In the genomic region with DNA sequence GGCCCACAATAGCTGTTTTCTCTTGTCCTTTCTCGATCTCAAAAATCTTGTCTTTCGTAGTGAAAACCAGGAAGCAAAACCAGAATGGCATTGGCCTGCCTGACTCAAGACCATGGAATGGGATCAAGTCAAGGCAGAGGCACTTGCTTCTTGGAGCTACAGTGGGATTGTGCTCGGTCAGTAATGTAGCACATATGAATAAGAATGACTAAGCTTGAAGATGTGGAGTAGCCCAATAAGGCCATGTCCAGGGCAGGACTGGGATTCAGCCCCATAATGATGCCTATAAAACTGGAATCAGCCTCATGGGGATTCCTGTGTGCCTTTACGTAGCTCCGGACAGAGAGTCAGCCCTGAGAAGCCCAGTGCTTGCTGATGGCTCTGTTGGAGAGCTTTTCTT, we compare ENCODE assay signal across 27 mouse cellular contexts.
"Had no signal": no experiment of that assay in that cellular context is flagged by ENCODE, and none has a peak within 500 bp of the region (broad histone marks: within the 10 kb centered on the region; RNA-seq: fewer than 3 reads in every experiment).

No protein-coding gene starts in this region.

- H3K27ac ChIP-seq: heart, embryonic 10.5 days; hindbrain, embryonic 13.5 days; hindbrain, embryonic 15.5 days; hindbrain, postnatal 0 days; kidney, embryonic 15.5 days; kidney, postnatal 0 days; left cerebral cortex, adult 2 months; limb, embryonic 10.5 days; limb, embryonic 12.5 days; liver, embryonic 13.5 days; liver, embryonic 15.5 days had no signal

- H3K36me3 ChIP-seq: heart, embryonic 12.5 days; kidney, embryonic 15.5 days; liver, embryonic 13.5 days; liver, embryonic 15.5 days had no signal

- DNase-seq: gastrocnemius, postnatal 14 days; gastrocnemius, postnatal 36 days; heart, adult 18-20 months; heart, postnatal 14 days; heart, postnatal 36 days; kidney, adult 11 months; kidney, adult 2 months; kidney, adult 9 months; kidney, postnatal 14 days; kidney, postnatal 36 days; layer of hippocampus, adult 9-11 months; layer of hippocampus, postnatal 36 days; liver; liver, embryonic 13.5 days had no signal

- H3K9me3 ChIP-seq: heart, embryonic 10.5 days; hindbrain, embryonic 13.5 days; hindbrain, embryonic 15.5 days; kidney, embryonic 15.5 days; limb, embryonic 10.5 days; limb, embryonic 12.5 days; liver, embryonic 13.5 days; liver, embryonic 15.5 days had no signal

- H3K4me3 ChIP-seq: heart, embryonic 10.5 days; heart, embryonic 12.5 days; hindbrain, embryonic 13.5 days; hindbrain, embryonic 15.5 days; kidney, embryonic 15.5 days; left cerebral cortex, adult 2 months; limb, embryonic 10.5 days; limb, embryonic 12.5 days; liver, embryonic 13.5 days; liver, embryonic 15.5 days had no signal

- H3K4me2 ChIP-seq: heart, embryonic 12.5 days; hindbrain, embryonic 13.5 days; hindbrain, embryonic 15.5 days; kidney, embryonic 15.5 days; limb, embryonic 12.5 days; liver, embryonic 11.5 days; liver, embryonic 13.5 days; liver, embryonic 15.5 days had no signal

- H3K4me1 ChIP-seq: heart, embryonic 12.5 days; hindbrain, embryonic 13.5 days; hindbrain, embryonic 15.5 days; kidney, embryonic 15.5 days; limb, embryonic 10.5 days; limb, embryonic 12.5 days; liver, embryonic 13.5 days; liver, embryonic 15.5 days had no signal

- H3K9ac ChIP-seq: heart, embryonic 12.5 days; hindbrain, embryonic 13.5 days; hindbrain, embryonic 15.5 days; kidney, embryonic 15.5 days; limb, embryonic 12.5 days; liver, embryonic 13.5 days; liver, embryonic 15.5 days had no signal

- ATAC-seq: hindbrain, postnatal 0 days; intestine, embryonic 16.5 days had no signal

- H3K27me3 ChIP-seq: heart, embryonic 12.5 days; hindbrain, embryonic 13.5 days; hindbrain, embryonic 15.5 days; kidney, embryonic 15.5 days; limb, embryonic 12.5 days; liver, embryonic 13.5 days; liver, embryonic 15.5 days had no signal
